Mouse (Mus musculus) stomach, postnatal 0 days (tissue): ENCODE results near the gene Zfyve26. TPM values are rescaled to one million over a fixed set of nuclear protein-coding genes. Genes with fewer than 3 reads are reported as not detected.

Experiments used
- ATAC-seq: fragments of 200-750 bp; cut with Nextera tagmentation; 2 replicates; pipeline ENCODE4 v1.8.0; 2017; ENCODE audit not compliant: low FRiP score, low TSS enrichment
- DNase-seq: peaks from one replicate; pipeline ENCODE4 v3.0.0-alpha.2; 2016; ENCODE audit warnings: low spot score
- H3K27ac ChIP-seq: fragments of 300-500 bp; sonication (generic); replicated peaks from 2 replicates; pipeline ENCODE4 v1.5.1; 2014; ENCODE audit warnings: mild to moderate bottlenecking, control low read depth
- H3K27me3 ChIP-seq: fragments of 300-500 bp; sonication (generic); 2 replicates; pipeline ENCODE4 v1.6.1; 2014; ENCODE audit warnings: low read length; ENCODE audit not compliant: control insufficient read depth, insufficient read depth
- H3K36me3 ChIP-seq: fragments of 300-500 bp; sonication (generic); 2 replicates; pipeline ENCODE4 v1.6.1; 2014; ENCODE audit warnings: low read length, mixed read lengths; ENCODE audit not compliant: control insufficient read depth, insufficient read depth
- H3K4me1 ChIP-seq: fragments of 300-500 bp; sonication (generic); replicated peaks from 2 replicates; pipeline ENCODE4 v1.6.1; 2014; ENCODE audit warnings: antibody characterized with exemption; ENCODE audit not compliant: control insufficient read depth, insufficient read depth
- H3K4me2 ChIP-seq: fragments of 300-500 bp; sonication (generic); replicated peaks from 2 replicates; pipeline ENCODE4 v1.6.1; 2014; ENCODE audit warnings: low read depth, mild to moderate bottlenecking, control low read depth, moderate library complexity
- H3K4me3 ChIP-seq: fragments of 300-500 bp; sonication (generic); 2 replicates; pipeline ENCODE4 v1.5.1; 2014; ENCODE audit warnings: low read depth, low read length, control low read depth
- H3K9ac ChIP-seq: fragments of 300-500 bp; sonication (generic); 2 replicates; pipeline ENCODE4 v1.6.1; 2014; ENCODE audit warnings: mild to moderate bottlenecking, low read length, control low read depth, mixed read lengths
- H3K9me3 ChIP-seq: fragments of 300-500 bp; sonication (generic); 2 replicates; pipeline ENCODE4 v1.6.1; 2016; ENCODE audit warnings: low read length; ENCODE audit not compliant: control insufficient read depth
- CTCF ChIP-seq: IDR thresholded peaks from 2 replicates; pipeline ENCODE4 v1.5.1; 2016; ENCODE audit warnings: antibody characterized with exemption, low read depth, mild to moderate bottlenecking, moderate library complexity
- EP300 ChIP-seq: optimal IDR thresholded peaks from 2 replicates; pipeline ENCODE3; 2016; ENCODE audit warnings: antibody characterized with exemption
- WGBS: fragments of 180-500 bp; shearing (Covaris S2); extraction: QIAGEN DNeasy Blood & Tissue Kit; methylation state at CpG from one replicate; pipeline ENCODE4 v1.1.7; 2014; 5-methylcytosine and 5-hydroxymethylcytosine counted together
- polyA plus RNA-seq: library from polyadenylated mRNA; unstranded; fragments of >200 nt; fragmentation: Nextera tagmentation; extraction: Ambion mirVana; gene quantifications from 2 replicates; pipeline ENCODE4 v1.2.1, GENCODE M21; 2015

Gene Zfyve26
- polyA plus RNA-seq, 1 experiment from 2014 or later = 3.7 TPM

DNA sequence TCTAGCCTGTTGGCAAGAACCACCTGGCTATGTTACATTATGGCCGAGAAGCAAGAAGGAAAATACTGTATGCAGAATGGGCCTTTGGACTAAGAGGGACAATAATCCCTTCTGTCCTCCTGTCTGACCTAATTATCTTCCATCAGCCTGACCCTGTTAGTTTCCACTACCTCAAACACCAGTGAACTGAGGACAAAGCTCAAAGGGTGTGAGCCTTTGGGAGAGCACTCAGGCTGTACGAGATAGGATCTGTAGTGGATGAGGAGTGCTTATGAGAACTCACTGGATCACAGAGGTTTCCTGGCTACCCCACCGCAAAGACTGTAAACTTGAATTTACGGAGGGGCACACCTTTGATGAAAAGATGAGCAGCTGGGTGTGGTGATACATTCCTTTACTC is 17.6 kb upstream of the Zfyve26 start:
- no peak for ATAC-seq
- Histone ChIP-seq H3K4me2 (no peak overlapping the region), H3K9ac (no peak overlapping the region), H3K27ac (no peak overlapping the region), H3K27me3 (no peaks in the 10 kb centered on the region), H3K4me3 (no peak overlapping the region), H3K36me3 (no peaks in the 10 kb centered on the region), H3K4me1 (no peaks in the 10 kb centered on the region), H3K9me3 (no peaks in the 10 kb centered on the region)
- TF ChIP-seq CTCF (no peak), EP300 (no peak)
- no peak for DNase-seq
- WGBS = 86% methylated on average over 4 of the region's 4 CpGs

DNA sequence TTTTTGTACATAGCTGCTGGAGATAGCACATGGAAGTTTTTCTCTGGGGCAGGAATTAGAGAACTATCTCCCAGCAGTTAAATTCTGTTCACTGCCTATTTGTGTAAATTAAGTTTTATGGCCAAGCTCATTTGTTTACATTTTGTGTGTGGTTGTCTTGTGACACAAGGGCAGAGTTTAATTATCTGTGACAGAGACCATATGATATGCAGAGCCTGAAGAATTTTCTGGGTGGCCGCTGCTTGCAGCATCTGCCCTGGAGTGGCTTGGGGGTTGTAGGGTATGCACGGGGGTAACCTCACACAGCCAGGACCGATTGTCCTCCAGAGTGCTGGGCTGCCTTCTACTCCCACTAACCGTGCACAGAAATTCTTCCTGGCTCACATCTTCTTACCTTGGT is 9.9 kb upstream of the Zfyve26 start:
- Histone ChIP-seq H3K4me3 (no peak overlapping the region), H3K36me3 (no peaks in the 10 kb centered on the region), H3K4me1 (no peaks in the 10 kb centered on the region), H3K4me2 (no peak overlapping the region), H3K9me3 (no peaks in the 10 kb centered on the region), H3K27me3 (no peaks in the 10 kb centered on the region), H3K9ac (no peak overlapping the region), H3K27ac (no peak overlapping the region)
- DNase-seq = no peak
- no peak for TF ChIP-seq EP300
- no peak for TF ChIP-seq CTCF
- no peak for ATAC-seq
- WGBS = 49% methylated on average over 4 of the region's 4 CpGs

DNA sequence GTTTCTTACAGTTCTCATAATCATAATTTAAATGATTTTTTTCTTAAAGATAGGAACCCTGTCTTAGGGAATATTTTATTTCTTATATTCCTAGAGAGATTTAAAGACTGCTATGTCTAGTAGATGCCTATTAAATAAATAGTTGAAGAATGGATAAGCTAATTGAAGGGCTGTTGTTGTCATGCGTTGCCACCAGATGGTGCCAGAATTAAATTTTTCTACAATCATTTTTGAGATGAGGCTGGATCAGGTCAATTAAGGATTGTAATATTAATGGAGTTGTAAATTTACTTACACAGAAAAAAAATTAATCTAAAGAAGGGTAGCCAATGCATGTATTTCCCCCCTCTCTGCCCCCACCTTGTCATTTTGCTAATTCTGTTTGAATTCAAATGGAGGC is 9.0 kb upstream of the Zfyve26 start:
- Histone ChIP-seq H3K4me3 (no peak overlapping the region), H3K27me3 (no peaks in the 10 kb centered on the region), H3K4me2 (no peak overlapping the region), H3K9ac (no peak overlapping the region), H3K9me3 (no peaks in the 10 kb centered on the region), H3K36me3 (no peaks in the 10 kb centered on the region), H3K27ac (no peak overlapping the region), H3K4me1 (no peaks in the 10 kb centered on the region)
- TF ChIP-seq CTCF (peak; percentile 72), EP300 (no peak)
- WGBS = 35% methylated on average over 1 of the region's 1 CpGs
- DNase-seq (no peak), ATAC-seq (no peak)

DNA sequence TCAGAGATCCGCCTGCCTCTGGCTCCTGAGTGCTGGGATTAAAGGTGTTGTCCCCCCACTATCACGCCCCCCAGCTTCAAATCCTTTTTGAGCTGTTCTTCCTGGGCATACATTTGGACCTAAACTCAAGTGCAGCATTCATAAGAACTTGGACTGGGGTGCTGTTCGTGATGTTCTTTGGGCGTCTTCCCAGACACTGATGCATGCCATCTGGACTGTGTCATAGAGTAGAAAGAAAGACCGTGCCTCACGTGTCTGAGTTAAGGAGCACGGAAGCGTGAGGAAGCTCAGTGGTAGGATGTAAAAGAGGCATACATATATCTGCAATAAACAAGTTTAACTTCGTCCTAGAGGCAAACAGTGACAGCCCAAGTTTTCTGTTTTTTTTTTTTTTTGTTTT is 5.7 kb upstream of the Zfyve26 start:
- 52% methylated on average over 9 of the region's 9 CpGs for WGBS
- Histone ChIP-seq H3K9me3 (no peaks in the 10 kb centered on the region), H3K27ac (no peak overlapping the region), H3K36me3 (no peaks in the 10 kb centered on the region), H3K9ac (no peak overlapping the region), H3K4me2 (no peak overlapping the region), H3K4me1 (no peaks in the 10 kb centered on the region), H3K27me3 (no peaks in the 10 kb centered on the region), H3K4me3 (no peak overlapping the region)
- TF ChIP-seq CTCF (no peak), EP300 (no peak)
- no peak for DNase-seq
- ATAC-seq = no peak

DNA sequence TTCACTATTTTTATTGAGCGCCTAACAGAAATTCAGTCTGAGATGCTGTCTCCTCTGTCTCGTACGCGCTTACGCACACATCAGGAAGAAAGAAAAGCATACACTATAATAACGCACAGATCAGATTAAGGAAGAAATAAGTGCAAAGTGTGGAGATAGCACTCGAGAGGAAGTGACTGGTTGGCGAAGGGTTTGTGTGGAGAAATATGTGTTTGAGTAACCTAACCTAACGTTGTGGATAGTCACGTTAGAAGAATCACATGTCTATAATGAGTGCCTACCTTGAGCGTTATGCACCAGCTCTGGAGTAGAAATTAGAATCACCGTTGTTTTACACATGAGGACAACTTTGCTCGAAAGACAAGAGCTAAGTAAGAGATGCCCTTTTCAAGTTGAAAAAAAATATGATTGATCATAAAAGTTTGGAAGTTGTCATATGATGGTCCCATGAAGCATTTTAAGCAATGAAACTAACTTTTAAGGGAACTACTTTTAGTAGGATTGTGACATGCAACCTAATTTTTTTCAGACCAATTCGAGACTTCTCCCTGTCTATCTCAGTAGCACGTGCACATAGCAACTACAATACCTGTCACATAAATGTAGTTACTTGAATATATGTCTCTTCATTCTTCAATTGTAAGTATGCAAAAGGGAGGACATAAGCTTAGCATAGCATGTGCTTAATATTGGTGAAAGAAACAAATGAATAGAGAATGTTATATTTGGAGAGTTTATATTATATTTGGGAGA is 2.0 kb upstream of the Zfyve26 start:
- DNase-seq (no peak), ATAC-seq (no peak)
- Histone ChIP-seq H3K9ac (peak overlapping the region; percentile 4; the same call in 1 of the 2 replicates), H3K9me3 (no peaks in the 10 kb centered on the region), H3K36me3 (no peaks in the 10 kb centered on the region), H3K4me3 (peak overlapping the region; percentile 51), H3K4me1 (0 out of 2 replicates have a peak, but pooled peaks cover 2% of the 10 kb centered on the region), H3K27ac (no peak overlapping the region), H3K27me3 (no peaks in the 10 kb centered on the region), H3K4me2 (peak overlapping the region; percentile 60)
- 13% methylated on average over 15 of the region's 15 CpGs for WGBS
- TF ChIP-seq EP300 (no peak), CTCF (no peak)

DNA sequence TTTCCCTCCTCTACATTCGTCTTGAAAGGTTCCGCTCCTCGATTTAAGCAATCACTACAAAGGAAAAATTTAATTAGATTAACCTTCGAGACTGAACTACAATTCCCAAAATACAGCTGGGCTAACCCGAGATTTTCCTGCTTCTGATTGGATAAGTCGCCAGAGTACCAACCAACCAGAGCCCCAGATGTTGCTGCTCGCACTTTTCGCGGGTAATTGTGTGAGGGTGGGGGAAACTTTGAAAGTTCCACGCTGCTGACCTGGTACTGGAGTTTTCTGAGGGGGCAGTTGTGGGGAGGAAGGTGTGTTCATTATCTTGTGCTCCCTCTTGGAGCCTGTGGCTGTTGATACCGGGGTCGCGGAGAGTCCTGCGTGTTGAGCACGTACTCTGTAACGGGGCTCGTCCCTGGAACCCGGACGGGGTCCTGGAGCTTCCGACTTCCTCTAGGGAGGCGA is 1.0 kb upstream of the Zfyve26 start, which contains the start of gene Rad51b:
Rad51b (plus strand) TSS at position 162 of the 456 bp plus-strand sequence.
- peak; percentile 80 for ATAC-seq
- peak within 1 kb of the TSS; percentile 51 for H3K4me3 ChIP-seq

More for the DNA sequence above, 1.0 kb upstream of the Zfyve26 start, which contains the start of gene Rad51b:
- Histone ChIP-seq H3K4me1 (0 out of 2 replicates have a peak, but pooled peaks cover 2% of the 10 kb centered on the region), H3K4me2 (peak within 1 kb of the TSS; percentile 60), H3K9ac (peak within 1 kb of the TSS; percentile 4), H3K27ac (0 out of 2 replicates have a peak within 1 kb of the TSS, but pooled peaks have one; percentile 24), H3K36me3 (no peaks in the 10 kb centered on the region), H3K9me3 (no peaks in the 10 kb centered on the region), H3K27me3 (no peaks in the 10 kb centered on the region)
- DNase-seq = peak; percentile 76
- 0% methylated on average over 21 of the region's 21 CpGs for WGBS
- TF ChIP-seq EP300 = no peak
- TF ChIP-seq CTCF = no peak
